Mouse (Mus musculus): ENCODE data around the gene Naa40.

DNA sequence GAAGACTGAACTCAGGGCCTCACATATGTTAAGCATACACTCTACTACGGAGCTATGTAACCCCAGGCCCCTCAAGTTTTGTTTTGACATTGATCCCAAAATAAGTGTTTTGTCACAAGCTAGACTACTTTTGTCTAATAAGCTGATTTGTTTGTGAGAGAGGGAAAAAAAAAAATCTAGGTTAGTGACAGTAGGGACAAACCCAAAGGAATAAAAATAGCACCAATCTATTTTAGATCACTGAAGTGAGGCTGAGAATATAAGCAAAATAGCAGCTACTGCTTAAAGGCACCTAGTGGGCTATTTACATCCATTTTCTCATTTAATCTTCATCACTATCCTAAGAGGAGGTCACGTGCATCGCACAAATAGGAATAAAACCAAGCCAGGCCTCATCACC is 1.4 kb downstream of the Naa40 start:
- TF ChIP-seq POLR2A (IDR thresholded peaks at IDR 0.05; ENCODE audit: borderline replicate concordance, insufficient read depth, low read length) (no peak), CTCF (IDR thresholded peaks at IDR 0.05; ENCODE audit: borderline replicate concordance, insufficient read depth, low read depth, low read length) (no peak)
